Mouse (Mus musculus): Measurements from ENCODE around the gene Acot5. TPM values are rescaled to one million over a fixed set of nuclear protein-coding genes. Genes with fewer than 3 reads are reported as not detected.
"Not testable (repeated sequence)": the region's sequence is repeated elsewhere in the genome, so short reads cannot be mapped to it uniquely, and the experiment has no call there.

The Acot5 gene
- total RNA-seq, 2 experiments from 2014 or later = 0.14 TPM; not detected in 1

GRCm38 (mm10) chr12:84053679-84054391 is 15.3 kb upstream of the Acot5 start:
- intact Hi-C loops (cut with DNase I; ENCODE audit: low total_unique reads) = no loop called here
- DNase-seq = no peak

- intact Hi-C loops (cut with DNase I; ENCODE audit: low total_unique reads) = loop anchor here (5.0 kb wide), 1 partner anchor 89 kb away; no protein-coding TSS in a partner anchor
- DNase-seq = no peak
These were observed 8.2 kb upstream of the Acot5 start for GRCm38 (mm10) chr12:84060946-84061345.

- DNase-seq = no peak
- intact Hi-C loops (cut with DNase I; ENCODE audit: low total_unique reads) = loop anchor here (5.0 kb wide), 1 partner anchor 90 kb away; no protein-coding TSS in a partner anchor
These were observed 6.8 kb upstream of the Acot5 start for GRCm38 (mm10) chr12:84062336-84062735.

DNA sequence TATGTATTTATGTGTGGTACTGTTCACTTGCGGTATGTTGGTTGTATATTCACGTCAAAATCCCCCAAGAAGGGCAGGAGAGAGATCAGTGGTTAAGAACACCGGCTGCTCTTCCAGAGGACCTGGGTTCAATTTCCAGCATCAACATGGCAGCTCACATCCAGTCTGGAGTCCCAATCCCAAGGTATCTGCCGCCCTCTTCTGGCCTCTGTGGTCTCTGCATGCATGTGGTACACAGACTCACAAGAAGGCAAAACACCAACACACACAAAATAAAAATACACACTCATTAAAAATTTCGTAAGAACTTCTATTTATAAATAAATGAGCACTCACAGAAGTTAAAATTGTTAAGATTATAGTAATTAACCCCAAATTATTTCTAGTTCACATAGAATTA is 5.9 kb upstream of the Acot5 start:
- no peak for DNase-seq
- intact Hi-C loops (cut with DNase I; ENCODE audit: low total_unique reads) = loop anchor here (5.0 kb wide), 1 partner anchor 91 kb away; no protein-coding TSS in a partner anchor

DNA sequence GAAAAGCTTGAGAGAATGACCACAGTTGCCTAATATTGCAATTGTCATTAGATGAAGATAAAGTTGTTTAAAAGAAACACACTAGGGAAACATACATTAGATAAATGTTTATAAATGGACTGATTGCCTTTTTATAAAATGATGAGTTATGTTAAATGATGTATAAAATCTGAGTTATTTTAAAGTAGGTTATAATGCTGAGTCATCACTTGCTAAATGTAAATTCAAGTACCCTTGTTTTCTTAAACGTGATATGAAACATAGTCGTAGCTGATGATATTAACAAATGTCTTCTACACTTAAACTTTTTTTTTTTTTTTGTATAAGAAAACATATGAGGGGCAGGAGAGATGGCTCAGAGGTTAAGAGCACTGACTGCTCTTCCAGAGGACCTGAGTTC is 5.3 kb upstream of the Acot5 start:
- intact Hi-C loops (cut with DNase I; ENCODE audit: low total_unique reads) = loop anchor here (5.0 kb wide), 1 partner anchor 92 kb away; no protein-coding TSS in a partner anchor
- DNase-seq = no peak

DNA sequence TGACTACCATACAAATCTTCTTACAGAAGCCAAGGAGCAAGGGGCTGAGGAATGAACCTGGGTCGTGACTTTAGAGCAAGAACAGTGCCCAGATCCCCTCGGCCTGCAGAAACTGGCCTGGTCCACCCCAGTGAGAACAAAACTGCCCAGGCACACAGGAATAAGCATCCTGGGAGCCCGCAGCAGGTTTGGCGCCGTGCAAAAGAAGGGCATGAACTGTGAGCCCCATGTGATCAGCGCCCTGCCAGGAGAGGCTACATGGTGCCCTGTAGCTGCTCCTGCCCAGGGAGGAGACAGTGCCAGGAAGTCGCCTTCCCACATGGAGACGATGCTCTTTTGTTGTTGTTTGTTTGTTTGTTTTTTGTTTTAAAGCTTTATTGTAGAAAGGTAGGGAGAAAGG is 4.5 kb upstream of the Acot5 start:
- DNase-seq = no peak
- intact Hi-C loops (cut with DNase I; ENCODE audit: low total_unique reads) = loop anchor here (5.0 kb wide), 1 partner anchor 92 kb away; no protein-coding TSS in a partner anchor

GRCm38 (mm10) chr12:84067752-84068151 is 1.4 kb upstream of the Acot5 start:
- DNase-seq = no peak

GRCm38 (mm10) chr12:84068296-84068695 is 829 bp upstream of the Acot5 start:
- no peak for DNase-seq
- intact Hi-C loops (cut with DNase I; ENCODE audit: low total_unique reads) = no loop called here

More at GRCm38 (mm10) chr12:84067752-84068151, 1.4 kb upstream of the Acot5 start:
- intact Hi-C loops (cut with DNase I; ENCODE audit: low total_unique reads) = no loop called here

DNA sequence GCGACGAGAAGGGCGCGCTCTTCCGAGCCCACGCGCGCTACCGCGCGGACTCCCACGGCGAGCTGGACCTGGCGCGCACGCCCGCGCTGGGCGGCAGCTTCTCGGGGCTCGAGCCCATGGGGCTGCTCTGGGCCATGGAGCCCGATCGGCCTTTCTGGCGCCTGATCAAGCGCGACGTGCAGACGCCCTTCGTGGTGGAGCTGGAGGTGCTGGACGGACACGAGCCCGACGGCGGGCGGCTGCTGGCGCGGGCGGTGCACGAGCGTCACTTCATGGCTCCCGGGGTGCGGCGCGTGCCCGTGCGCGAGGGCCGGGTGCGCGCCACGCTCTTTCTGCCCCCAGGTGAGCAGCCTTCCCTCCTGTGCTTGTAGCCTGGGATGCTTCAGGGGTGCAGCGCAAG is 457 bp downstream of the Acot5 start:
- intact Hi-C loops (cut with DNase I; ENCODE audit: low total_unique reads) = not testable (repeated sequence)
- peak; percentile 13 for DNase-seq

- intact Hi-C loops (cut with DNase I; ENCODE audit: low total_unique reads) = no loop called here
- no peak for DNase-seq
These were observed 2.6 kb downstream of the Acot5 start for GRCm38 (mm10) chr12:84071696-84072095.

- no peak for DNase-seq
- intact Hi-C loops (cut with DNase I; ENCODE audit: low total_unique reads) = no loop called here
These were observed 8.4 kb downstream of the Acot5 start for GRCm38 (mm10) chr12:84077371-84077990.

GRCm38 (mm10) chr12:84083842-84084241 is 14.7 kb downstream of the Acot5 start:
- intact Hi-C loops (cut with DNase I; ENCODE audit: low total_unique reads) = no loop called here
- DNase-seq = no peak

- DNase-seq = no peak
- intact Hi-C loops (cut with DNase I; ENCODE audit: low total_unique reads) = no loop called here
These were observed 15.5 kb downstream of the Acot5 start for GRCm38 (mm10) chr12:84084581-84084980.

- intact Hi-C loops (cut with DNase I; ENCODE audit: low total_unique reads) = not testable (repeated sequence)
These were observed 25.5 kb downstream of the Acot5 start for GRCm38 (mm10) chr12:84094666-84095065.

GRCm38 (mm10) chr12:84099605-84100004 is 30.5 kb downstream of the Acot5 start:
- intact Hi-C loops (cut with DNase I; ENCODE audit: low total_unique reads) = no loop called here
- no peak for DNase-seq

More at GRCm38 (mm10) chr12:84094666-84095065, 25.5 kb downstream of the Acot5 start:
- not testable (repeated sequence) for DNase-seq

- intact Hi-C loops (cut with DNase I; ENCODE audit: low total_unique reads) = no loop called here
- no peak for DNase-seq
These were observed 30.9 kb downstream of the Acot5 start for GRCm38 (mm10) chr12:84100071-84100470.

DNA sequence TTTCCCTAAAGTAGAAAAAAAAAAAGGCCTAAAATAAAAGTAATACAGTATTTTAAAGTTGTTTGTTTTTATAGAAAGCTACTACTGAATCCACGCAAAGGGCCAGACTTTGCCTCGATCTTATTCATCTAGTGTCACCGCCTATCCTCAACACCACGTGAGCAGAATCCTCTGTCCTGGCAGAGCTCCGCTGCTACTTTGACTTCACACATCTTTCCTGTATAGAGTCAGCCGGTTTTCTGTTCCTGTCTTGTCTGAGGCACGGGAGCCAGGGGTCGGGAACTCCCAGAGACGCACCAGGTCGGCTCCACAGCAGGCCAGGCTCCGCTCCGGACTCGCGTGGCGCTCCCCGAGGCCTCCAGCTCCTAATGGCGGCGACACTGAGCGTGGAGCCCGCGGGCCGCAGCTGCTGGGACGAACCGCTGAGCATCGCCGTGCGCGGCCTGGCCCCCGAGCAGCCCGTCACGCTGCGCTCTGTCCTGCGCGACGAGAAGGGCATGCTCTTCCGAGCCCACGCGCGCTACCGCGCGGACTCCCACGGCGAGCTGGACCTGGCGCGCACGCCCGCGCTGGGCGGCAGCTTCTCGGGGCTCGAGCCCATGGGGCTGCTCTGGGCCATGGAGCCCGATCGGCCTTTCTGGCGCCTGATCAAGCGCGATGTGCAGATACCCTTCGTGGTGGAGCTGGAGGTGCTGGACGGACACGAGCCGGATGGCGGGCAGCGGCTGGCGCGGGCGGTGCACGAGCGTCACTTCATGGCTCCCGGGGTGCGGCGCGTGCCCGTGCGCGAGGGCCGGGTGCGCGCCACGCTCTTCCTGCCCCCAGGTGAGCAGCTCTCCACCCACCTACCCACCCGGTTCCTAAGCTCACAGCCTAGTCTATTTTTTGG is 31.7 kb downstream of the Acot5 start, which contains the start of gene Acot6:
Gene Acot6 (plus strand): TSS at position 51 of the 889 bp plus-strand sequence.
- DNase-seq = peak; percentile 41
- intact Hi-C loops (cut with DNase I; ENCODE audit: low total_unique reads) = not testable (repeated sequence)

DNA sequence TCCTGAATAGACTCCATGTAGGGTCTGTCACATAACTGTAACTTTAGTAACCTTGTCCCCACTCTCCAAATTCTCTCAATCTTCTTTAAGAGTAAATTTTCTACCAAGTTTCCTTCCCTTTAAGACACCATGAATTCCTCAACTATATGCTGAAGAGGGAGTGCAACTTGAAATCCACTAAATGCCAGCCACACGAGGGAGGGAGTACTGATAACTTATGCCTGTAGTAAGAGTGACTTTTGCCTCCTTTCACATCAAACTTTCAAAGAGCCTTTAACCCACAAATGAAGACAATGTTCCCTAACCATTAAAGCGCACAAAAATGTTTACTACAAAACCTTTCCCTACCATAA is 32.3 kb downstream of the Acot5 start:
- DNase-seq = no peak
- intact Hi-C loops (cut with DNase I; ENCODE audit: low total_unique reads) = no loop called here

DNA sequence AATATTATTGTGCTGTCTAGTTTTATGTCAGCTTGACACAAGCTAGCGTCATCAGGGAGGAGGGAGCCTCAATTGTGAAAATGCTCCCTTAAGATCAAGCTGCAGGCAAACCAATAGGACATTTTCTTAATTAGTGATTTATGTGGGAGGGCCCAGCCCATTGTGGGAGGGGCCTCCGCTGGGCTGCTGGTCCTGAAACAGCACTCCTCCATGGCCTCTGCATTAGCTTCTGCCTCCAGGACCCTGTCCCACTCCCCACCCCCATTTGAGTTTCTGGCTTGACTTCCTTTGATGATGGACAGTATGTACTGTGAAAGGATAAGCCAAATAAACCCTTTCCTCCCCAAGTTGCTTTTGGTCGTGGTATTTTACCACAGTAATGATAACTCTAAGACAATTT is 37.9 kb downstream of the Acot5 start:
- no peak for DNase-seq
- intact Hi-C loops (cut with DNase I; ENCODE audit: low total_unique reads) = no loop called here

DNA sequence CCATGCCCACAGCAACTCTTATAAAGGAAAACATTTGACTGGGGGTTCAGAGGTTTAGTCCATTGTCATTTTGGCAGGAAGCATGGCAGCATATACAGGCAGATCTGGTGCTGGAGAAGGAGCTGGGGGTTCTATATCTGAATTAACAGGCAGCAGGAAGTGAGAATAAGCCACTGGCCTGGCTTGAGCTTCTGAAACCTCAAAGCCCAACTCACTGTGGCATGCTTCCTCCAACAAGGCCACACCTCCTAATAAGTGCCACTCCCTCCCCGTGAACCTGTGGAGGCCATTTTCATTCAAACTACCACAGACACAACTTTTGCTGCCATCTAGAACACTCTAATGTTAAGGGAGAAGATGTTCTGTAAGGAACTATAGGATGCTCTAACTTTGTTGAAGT is 38.6 kb downstream of the Acot5 start:
- intact Hi-C loops (cut with DNase I; ENCODE audit: low total_unique reads) = no loop called here
- no peak for DNase-seq

All from gastrocnemius, postnatal 14 days (tissue).